Mouse (Mus musculus) heart, postnatal 4 days (tissue): ENCODE measurements around the gene Dock6. TPM values are rescaled to one million over a fixed set of nuclear protein-coding genes. Genes with fewer than 3 reads are reported as not detected.

Experiments used
- DNase-seq: peaks from one replicate; pipeline ENCODE4 v3.0.0; 2021
- total RNA-seq, 2 experiments: library from RNA; stranded (reverse); gene quantifications; 2 replicates each; pipeline ENCODE4 v1.2.3; 2021

Gene Dock6
- total RNA-seq, 2 experiments from 2014 or later: 61.4 to 70.0 TPM

DNA sequence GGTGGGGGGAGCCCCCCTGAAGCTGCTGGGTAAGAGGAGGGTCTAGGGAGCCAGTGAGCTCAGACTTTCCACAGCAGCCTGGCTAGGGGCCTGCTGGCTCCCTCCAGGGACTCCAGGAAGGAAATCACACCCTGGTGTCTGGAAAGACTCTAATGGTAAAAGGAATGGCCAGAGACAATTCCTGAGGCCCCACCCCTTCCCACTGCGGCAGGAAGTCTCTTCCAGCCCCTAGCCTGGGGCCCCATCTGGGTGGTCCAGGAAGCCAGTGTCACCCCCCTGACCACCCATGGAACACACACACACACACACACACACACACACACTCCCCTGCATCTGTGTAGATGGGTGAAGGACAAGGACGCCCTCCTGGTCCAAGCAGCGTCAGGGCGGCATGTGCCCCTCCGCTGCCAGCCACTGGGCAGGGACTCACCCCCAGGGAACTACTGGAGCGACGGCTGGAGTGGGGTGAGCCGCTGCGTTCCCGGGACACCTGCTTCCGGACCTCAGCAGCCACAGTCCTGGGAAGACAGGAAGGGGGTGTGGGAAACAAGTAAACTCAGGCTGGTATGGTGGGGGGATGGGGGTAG lies 5.6 kb downstream of the Dock6 start:
- DNase-seq: peak; percentile 84

DNA sequence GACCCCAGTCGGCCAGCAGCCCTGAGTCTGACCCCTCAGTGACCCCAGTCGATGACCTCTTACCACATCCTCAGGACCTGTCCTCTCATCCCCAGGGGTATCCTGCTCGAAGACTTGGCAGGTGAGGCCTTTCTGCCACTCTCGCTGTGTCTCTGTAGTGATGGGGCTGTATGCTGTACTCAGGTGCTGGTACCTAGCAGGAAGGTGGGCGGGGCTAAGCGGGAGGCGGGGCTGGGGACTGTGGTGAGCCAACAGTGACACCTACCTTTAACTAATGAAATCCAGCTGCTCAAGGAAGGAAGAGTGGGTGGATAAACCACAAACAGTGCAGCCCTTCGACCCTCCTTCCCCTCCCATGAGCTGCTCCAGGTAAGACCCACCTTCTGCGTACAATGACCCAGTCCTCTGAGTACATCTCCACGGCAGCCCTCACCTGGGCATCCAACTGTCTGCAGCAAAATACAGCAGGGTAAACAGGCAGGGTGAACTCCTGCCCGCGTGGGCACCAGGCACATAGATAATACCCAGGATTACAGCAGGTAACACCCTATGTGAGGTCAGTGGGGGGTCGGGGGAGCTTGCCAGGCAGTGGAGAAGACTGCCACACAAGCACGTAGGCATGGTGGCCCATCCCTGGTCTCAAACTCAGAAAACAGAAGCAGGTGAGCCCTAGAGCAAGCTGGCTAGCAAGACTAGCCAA lies 6.9 kb downstream of the Dock6 start:
- no peak for DNase-seq

DNA sequence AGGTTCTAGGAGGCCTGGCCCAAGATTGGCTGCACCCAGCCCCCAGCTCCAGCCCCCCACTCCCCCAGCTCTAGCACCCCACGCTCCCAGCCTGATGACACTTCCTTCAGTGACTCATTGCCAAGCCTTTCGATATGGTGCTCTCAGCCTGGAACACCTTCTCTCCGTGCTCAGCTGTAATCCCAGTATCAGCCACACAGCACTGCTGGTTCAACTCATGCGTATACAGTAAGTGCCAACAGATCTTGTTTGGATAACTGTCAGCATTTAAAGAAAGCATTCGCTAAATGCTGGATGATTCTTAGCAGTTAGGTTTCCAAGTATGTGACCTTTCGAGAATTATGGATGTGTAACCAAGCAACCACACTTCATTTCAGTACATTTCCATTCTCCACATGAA lies 9.3 kb downstream of the Dock6 start:
- no peak for DNase-seq

DNA sequence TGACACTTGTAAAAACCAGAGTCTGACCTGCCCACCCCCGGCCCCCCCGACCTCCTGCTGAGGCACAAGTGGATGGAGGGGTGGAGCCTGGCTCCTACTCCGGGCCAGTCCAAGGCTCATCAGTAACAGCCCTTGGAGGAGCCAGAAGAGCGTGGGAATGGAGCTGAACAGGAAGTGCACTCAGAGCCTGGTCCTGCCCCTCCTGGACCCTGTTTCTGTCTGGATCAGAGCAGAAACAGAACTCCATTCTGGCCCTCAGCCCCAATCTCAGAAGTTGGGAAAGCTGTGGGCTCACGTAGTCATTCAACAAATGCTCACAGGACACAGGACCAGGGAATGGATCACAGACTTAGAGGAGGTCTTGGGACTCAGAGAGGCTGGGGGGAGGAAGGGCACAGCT lies 10.0 kb downstream of the Dock6 start:
- peak; percentile 69 for DNase-seq

DNA sequence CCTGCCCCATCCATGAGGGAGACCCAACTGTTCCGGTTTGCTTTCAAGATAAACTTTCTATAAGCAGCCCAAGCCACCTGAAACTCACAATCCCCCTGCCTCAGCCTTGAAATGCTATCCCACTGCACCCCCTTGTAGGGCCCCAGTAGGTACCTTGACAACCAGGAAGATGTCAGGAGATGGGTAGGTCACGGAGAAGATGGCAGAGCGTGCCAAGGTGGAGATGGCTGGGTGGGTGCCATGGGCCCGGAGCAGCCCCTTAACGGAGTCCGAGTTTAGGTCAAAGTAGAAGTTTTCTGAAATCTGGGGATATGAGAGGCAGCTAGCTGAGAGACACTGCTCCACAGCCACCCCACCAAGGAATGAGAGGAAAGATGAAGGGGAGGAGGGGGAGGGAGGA lies 11.1 kb downstream of the Dock6 start:
- no peak for DNase-seq

DNA sequence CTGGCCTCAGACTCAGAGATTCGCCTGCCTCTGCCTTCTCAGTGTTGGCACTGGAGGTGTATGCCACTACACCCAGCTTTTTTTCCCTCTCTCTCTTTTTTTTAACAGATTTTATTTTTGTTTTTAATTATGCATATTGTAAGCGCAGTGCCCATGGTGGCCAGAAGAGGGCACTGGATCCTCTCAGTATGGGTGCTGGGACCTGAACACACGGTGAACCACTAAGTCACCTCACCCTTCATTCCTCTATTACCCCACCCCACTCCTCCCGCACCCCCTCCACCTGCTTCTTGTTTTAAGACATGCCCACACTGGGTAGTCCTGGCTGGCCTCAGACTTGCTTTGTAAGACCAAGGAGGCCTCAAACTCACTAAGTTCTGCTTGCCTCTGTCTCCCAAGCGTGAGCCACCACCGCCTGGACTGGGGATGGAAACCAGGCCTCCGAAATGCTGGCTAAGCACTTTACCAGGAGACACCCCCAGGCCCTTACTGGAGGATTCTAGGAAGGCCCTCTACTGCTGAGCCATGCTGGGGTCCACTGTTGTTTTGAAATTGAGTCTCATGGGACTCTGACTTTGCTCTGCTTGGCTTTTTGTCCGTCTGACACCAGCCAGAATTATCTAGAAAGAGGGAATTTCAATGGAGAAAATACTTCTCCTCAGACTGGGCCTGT lies 12.2 kb downstream of the Dock6 start:
- DNase-seq: peak; percentile 57

DNA sequence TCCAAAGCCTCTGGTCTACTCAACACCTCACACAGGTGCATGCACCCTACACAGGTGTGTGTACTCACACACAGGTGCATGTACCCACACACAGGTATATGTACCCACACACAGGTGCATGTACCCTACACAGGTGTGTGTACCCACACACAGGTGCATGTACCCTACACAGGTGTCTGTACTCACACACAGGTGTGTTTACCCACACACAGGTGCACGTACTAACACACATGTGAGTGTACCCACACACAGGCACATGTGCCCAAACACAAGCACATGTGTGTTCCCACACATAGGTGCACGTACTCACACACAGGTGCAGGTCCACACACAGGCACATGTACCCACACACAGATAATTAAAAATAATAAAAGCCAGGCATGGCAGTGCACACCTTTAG lies 14.7 kb downstream of the Dock6 start:
- DNase-seq: no peak

DNA sequence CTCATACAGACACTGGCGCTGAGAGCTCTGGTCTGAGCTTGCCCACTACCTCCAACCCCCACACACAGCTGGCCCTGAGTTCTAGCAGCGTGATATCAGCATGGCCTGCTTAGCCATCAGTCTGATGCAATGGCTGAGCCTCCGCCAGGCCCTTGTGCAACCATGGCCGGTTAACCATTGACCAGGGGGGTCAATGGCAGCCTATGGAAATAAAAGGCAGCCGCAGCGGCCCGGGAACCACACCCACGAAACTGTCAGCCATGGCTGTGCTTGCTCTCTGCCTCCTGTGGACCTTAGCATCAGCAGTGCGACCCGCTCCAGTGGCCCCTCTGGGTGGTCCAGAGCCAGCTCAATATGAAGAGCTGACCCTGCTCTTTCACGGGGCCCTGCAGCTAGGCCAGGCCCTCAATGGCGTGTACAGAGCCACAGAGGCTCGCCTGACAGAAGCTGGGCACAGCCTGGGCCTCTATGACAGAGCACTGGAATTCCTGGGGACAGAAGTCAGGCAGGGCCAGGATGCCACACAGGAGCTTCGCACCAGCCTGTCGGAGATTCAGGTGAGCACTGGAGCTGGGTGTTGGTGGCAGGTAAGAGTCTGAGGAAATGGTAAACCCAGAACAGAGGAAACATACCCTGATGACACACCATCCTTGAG lies 17.1 kb downstream of the Dock6 start, which contains the start of gene Angptl8:
Gene Angptl8, plus strand, starts transcription at position 253 of the 655 bp plus-strand sequence.
- no peak for DNase-seq

DNA sequence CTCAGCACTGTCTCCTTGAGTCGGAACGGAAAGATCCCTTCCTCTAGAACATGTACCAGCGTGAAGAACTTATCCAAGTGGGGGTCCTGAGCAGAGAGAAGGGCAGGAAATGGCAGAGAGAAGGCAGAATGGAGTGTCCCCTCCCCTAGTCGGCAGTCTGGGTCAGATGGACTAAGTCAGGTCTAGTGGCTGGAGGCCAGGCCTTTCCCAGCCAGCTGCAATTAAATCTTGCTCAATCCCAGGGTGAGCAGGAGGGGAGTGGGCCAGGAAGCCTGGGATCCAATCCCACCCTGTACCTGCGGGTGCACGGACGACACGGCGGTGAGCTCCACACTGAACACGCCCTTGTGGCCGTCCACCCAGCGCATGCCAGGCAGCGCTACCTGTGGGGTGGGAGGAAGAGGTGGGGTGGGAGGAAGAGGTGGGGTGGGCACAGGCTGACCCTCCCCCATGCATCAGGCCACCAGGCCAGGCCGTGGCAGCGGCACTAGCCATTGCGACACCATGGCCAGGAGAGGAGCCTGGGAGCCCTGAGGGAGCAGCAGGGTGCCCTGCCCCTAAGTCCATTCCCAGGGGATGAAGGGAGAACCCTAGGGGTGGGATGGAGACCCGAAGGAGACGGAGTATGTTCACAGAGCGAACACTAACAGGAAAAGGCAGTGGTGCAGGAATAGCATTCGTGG lies 20.7 kb downstream of the Dock6 start:
- DNase-seq: no peak

DNA sequence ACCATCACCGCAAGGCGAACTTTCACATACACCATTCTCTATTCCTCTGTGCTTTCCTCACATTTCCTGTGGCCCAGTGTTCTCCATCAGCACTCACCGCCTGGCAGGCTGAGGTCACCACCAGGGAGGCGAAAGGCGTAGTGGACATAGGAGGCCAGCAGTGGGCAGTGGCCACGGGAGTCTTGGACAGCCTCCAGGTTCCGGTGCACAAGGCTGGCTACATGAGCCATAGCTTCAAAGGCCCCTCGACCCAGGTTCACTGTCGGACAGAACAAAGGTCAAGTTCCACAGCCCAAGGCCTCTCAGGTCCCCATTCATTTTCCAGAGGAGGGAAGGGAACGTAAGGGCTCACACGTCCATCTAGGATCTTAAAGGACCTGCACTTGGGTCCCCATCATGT lies 21.5 kb downstream of the Dock6 start:
- DNase-seq: no peak

DNA sequence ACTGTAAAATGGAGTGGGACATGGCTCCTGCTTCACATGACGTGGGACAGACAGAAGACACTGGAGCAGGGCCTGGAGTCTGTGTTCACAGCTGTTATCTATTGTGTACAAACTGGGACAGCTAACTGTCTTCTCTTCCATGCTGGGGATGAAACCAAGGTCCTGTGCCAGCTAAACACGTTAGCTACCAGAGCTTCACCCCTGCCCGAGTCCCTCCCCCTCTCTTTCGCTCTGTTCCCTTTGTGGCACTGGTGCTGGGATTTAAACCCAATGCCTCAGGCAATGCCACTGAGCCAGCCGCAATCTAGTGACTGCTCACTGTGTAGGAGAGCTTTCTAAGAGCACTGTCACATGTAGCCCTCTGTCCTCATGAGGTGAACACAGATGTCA lies 22.0 kb downstream of the Dock6 start:
- no peak for DNase-seq

DNA sequence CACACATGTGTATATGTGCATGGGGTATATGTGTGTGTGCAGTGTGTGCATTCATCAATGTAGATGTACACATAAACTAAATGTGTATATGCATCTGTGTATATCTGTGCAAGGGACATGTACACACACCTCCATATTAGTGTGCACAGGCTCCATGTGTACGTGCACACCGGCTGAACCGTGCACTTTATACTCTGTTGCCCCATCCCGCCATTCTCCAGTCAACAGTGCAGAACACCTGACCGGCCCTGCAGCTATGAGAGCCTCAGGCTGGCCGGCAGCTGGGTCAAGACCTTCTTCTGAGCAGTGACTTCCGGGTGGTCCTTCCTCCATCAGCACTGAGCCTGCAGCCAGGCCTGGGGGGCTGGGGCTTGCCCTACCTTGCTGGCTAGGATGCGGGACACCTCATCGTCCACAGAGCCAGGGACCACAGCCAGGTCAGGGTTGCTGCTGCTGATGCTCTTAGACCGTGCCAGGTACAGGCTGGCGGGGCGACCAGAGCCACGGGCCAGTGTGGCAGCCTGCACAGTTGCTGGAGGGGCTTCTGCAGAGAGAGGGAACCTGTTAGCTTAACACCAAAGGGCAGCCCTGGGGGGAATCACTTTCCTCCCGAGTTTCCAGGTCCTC lies 22.5 kb downstream of the Dock6 start:
- no peak for DNase-seq

DNA sequence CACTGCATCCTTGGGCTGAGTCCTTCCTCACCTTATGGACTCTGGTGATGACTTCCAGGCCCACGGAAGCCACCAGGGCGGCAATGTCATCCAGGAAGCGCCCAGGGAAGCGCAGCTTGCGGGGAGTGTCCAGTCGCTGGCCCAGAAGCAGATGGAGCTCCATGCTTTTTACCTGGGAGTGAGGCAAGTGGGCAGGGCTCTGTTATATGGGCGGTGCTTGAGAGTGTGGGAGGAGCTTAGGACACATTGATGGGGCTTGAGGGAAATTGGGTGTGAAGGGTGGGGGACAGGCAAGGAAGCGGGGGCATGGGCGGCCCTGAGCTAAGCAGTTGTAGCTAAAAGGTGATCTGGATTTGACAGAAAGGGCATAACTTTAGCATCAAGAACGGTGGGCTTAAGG lies 28.1 kb downstream of the Dock6 start:
- no peak for DNase-seq

DNA sequence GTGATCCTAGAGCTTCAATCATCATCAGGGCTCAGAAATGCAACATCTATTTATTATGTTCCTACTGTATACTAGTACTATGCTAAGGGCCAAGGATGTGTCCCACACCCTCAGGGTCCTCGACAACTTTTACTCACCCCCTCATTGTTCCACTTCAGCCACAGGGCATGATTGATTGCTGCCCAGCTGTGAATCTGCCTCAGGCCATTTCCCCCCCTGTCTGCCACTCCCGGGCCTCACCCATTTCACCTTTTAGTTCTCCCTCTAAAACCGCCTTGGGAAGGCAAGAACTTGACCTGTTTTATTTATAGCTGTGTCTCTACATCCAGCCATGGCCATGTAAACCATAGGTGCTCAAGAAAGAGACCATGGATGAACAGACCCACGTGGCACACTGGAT lies 28.5 kb downstream of the Dock6 start:
- no peak for DNase-seq

DNA sequence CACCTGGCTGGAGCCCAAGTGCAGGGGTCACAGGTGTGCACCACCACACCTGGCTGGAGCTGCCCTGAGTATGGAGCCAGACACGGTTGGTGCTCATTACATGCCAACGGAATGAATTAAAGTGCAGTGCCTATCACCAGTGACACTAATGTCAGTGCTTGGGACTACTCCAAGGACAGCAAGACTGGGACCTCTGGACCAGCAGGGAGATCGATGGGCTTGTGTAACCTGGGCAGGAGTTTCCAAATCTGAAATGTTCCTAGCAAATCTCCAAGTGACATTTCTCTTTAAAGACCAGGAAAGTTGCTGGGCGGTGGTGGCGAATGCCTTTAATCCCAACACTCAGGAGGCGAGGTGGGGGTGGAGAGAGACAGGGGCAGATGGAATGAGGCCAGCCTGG lies 29.7 kb downstream of the Dock6 start:
- DNase-seq: no peak

DNA sequence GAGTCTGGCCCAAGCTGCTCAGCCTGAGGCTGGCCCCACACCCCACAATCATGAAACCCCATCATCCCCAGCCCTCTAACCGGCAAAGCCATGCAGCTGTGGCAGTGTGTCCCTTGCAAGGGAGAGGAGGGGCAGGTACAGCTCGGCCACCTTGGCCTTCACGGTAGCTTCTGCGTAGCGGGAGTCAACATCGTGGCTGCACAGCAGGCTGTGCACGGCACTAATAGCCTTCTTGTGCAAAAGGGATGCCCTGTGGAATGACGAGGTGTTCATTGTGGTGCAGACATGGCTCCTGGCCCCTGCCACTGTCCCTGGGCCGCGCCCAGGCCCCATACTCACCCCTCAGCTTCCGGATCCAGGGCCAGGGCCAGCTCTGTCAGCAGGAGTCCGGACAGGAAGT lies 32.3 kb downstream of the Dock6 start:
- DNase-seq: no peak

DNA sequence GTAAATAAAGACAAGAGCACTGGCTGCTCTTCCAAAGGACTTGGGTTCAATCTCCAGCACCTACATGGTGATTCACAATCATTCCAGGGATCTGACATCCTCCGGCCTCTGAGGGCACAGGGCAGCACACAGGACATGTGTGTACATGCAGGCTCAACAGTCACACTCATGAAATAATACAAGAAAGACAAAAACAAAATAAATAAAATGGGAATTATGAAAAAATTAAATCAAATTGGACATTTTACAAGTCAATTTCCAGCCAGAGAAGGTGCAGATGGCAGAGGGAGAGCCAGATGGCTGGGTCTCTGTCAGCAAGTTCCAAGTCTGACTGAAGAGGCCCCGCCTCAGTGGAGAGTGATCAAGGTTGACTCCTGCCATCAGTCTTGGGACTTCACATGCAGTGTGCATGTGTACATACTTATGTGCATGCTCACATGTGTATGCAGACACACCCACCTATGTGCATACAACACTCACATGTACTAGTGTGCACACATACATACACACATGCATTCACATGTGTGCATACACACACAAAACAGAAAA lies 33.2 kb downstream of the Dock6 start:
- DNase-seq: no peak

DNA sequence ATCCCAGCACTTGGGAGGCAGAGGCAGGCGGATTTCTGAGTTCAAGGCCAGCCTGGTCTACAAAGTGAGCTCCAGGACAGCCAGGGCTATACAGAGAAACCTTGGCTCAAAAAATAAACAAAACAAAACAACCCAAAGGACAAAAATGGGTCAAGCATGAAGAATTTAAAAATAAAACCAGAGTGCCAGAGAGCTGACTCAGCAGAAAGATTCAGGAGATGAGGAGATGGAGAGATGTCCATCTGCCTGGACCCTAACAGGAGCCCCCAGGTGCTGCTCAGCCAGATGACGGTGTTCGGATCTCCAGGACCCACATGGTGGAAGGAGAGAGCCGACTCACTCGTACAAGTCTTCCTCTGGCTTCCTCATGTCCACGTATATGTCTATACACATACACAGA lies 33.9 kb downstream of the Dock6 start:
- DNase-seq: no peak

DNA sequence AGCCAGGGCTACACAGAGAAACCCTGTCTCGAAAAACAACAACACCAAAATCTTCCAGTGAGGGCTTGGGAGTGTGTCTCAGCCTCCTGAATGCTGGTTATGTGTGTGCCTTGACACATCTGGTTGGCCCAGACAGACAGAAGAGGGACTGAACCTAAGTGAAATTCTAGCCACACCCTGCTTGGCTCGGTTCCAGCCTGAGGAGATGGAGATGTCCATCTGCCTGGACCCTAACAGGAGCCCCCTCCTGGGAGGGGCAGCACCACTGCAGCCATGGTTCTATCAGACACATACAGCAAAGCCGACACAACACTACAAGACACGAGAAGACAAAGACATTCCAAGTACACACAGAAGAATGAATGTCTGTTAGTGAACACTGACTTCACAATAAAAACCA lies 34.3 kb downstream of the Dock6 start:
- DNase-seq: no peak

DNA sequence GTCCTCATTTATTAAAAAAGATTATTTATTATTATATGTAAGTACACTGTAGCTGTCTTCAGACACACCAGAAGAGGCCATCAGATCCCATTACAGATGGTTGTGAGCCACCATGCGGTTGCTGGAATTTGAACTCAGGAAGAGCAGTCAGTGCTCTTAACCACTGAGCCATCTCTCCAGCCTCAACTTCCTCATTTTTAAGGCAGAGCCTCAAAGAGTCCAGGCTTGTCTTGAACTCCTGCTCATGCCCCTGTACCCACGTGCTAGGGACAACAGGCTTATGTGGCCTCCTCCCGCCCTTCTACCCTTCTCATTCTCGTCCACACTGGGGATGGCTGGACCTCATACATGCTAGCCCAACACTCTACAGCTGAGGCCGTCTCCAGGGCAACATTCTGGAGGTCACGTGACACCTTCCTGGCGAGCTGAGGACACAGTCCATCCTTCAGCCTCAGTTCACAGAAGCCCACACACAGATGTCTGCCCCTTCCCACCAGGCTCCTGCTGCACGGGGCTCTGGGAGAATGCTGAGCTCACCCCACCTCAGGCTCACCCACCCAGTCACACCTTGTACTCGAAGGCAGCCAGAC lies 35.6 kb downstream of the Dock6 start:
- DNase-seq: no peak

DNA sequence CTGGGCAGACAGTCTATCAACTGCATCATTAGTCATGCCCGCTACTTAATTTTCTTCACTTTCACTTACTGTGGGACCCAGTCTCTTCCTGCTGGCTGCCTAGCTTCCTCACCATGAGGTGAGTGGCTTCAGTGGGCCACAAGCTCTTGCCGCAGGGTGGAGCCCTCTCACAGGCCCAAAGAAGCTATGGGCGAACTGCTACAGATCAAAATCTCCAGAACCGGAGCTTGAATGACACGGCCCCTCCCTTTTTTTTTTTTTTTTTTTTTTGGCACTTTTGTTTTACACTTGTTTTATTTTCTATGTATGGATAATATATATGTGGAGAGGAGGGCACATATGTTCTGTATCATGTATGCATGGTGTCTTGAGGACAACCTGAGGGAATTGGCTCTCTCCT lies 41.3 kb downstream of the Dock6 start:
- DNase-seq: no peak

DNA sequence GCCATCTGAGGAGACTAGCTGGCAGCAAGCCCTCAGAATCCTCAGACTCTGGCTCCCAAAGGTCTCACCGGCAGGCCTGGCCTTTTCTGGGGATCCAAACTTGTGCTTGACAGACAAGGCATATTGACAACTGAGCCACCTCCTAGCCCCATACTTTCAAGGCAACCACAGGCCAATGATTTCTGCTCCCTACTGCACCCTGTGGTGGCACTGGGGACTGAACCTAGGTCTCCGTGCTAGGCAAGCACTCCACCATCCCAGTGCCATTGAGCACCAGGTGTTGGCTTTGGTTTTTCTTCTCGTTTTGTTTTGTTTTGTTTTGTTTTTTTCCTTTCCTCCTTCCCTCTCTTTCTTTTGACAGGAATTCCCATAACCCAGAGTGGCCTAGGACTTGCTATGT lies 43.9 kb downstream of the Dock6 start:
- no peak for DNase-seq
